Mouse (Mus musculus): ENCODE results near the gene Crocc2.

- no peak for TF ChIP-seq CTCF (IDR thresholded peaks at IDR 0.05; ENCODE audit: borderline replicate concordance, insufficient read depth, low read length)
- 0 out of 2 replicates have a peak, but pooled peaks have one; percentile 6 for TF ChIP-seq POLR2A (IDR thresholded peaks at IDR 0.05; ENCODE audit: low read depth, low read length)
These were observed 69.7 kb downstream of the Crocc2 start for GRCm38 (mm10) chr1:93238201-93238600.

All from embryonic fibroblast, embryonic 13.5 days (primary cell).